Mouse (Mus musculus): ENCODE measurements at regions not wholly inside any gene's neighbourhood (a gene's known extent, or its start where the extent isn't known, plus 50 kb on each side); places are given as distances from the start of the nearest gene placed in this dataset.

GRCm38 (mm10) chr17:47216490-47216889, 152.2 kb upstream of the Mrps10 start:
- no peak for TF ChIP-seq CTCF (IDR thresholded peaks at IDR 0.05; ENCODE audit: control insufficient read depth, insufficient read depth, low read length)
- no peak for TF ChIP-seq POLR2A (IDR thresholded peaks at IDR 0.05; ENCODE audit: borderline replicate concordance, control insufficient read depth, low read depth, low read length)
